Mouse (Mus musculus) olfactory bulb, adult 2 months (tissue): ENCODE measurements around the gene Ptprb. TPM values are rescaled to one million over a fixed set of nuclear protein-coding genes. Genes with fewer than 3 reads are reported as not detected.

Experiments used
- H3K27ac ChIP-seq: fragments of 200-500 bp; 2 replicates; pipeline ENCODE4 v1.5.1; 2012; ENCODE audit warnings: low read depth, low read length; ENCODE audit not compliant: insufficient read depth
- H3K4me1 ChIP-seq: fragments of 200-500 bp; 2 replicates; pipeline ENCODE4 v1.6.1; 2012; ENCODE audit warnings: low read length; ENCODE audit not compliant: control insufficient read depth, insufficient read depth
- H3K4me3 ChIP-seq: fragments of 200-500 bp; 2 replicates; pipeline ENCODE4 v1.5.1; 2012; ENCODE audit warnings: mild to moderate bottlenecking, low read depth, low read length, moderate library complexity; ENCODE audit not compliant: insufficient read depth
- CTCF ChIP-seq: fragments of 200-500 bp; IDR thresholded peaks from 2 replicates; pipeline ENCODE4 v1.5.1; 2012; ENCODE audit warnings: low read depth, mild to moderate bottlenecking, low read length, moderate library complexity; ENCODE audit not compliant: insufficient read depth
- POLR2A ChIP-seq: fragments of 200-500 bp; IDR thresholded peaks from 2 replicates; pipeline ENCODE4 v1.6.1; 2012; ENCODE audit warnings: mild to moderate bottlenecking, low read depth, low read length, moderate library complexity; ENCODE audit not compliant: insufficient read depth
- WGBS: fragments of 180-500 bp; shearing (Covaris S2); methylation state at CpG from one replicate; pipeline ENCODE4 v1.1.7; 2018; 5-methylcytosine and 5-hydroxymethylcytosine counted together
- polyA plus RNA-seq: library from polyadenylated mRNA; stranded (reverse); fragments of >200 nt; gene quantifications from 2 replicates; pipeline ENCODE4 v1.2.4, GENCODE M21; 2012; ENCODE audit warnings: low replicate concordance; ENCODE audit not compliant: missing spikeins, insufficient read depth, insufficient read length

Gene Ptprb
- polyA plus RNA-seq, 1 experiment = not detected

- Histone ChIP-seq H3K27ac (no peak overlapping the region), H3K4me1 (peaks cover 28% of the 10 kb centered on the region), H3K4me3 (no peak overlapping the region)
- WGBS = 87% methylated on average over 11 of the region's 11 CpGs
- TF ChIP-seq CTCF (no peak), POLR2A (no peak)
These were observed 10.8 kb upstream of the Ptprb start for GRCm38 (mm10) chr10:116264521-116264920.

DNA sequence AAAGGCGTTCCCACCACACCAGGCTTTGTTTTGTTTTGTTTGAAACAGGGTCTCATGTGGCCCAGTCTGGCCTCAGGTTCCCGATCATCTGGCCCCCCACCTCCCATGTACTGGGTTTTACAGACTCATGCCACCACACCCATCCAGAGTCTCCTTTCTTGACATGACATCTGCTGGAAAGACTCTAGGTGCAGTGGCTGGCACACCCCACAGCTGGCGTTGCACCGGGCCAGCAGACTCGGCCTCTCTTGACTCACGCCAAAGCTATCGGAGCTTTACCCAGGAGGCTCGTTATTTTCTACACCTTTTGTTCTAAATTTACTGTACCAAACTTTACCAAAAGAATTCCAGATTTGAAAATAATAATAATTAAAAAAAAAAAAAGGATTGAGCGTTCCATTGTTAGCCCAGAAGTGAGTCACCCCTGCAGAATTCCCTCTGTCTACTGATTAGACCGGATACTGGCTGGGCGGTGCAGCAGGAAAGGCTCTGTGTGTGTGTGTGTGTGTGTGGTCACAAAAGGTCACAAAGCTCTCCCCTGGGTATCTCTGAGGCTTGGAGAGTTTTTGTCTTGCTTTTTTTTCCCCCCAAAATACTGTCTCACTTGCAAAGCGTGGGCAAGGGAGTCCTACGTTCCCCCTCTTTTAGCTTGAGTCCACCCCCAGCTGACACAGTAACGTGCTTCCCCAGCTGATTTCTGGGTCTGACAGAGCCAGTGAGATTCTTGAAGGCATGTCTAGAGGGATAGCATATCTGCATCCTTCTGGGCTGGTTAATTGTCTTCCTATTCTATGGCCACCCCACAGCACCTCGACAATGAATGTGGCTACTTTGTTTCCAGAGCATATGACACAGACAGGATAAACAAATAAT is 8.5 kb upstream of the Ptprb start:
- WGBS = 45% methylated on average over 15 of the region's 15 CpGs
- no peak overlapping the region for H3K4me3 ChIP-seq
- H3K4me1 ChIP-seq = peaks cover 15% of the 10 kb centered on the region
- H3K27ac ChIP-seq = peak overlapping the region; percentile 46
- TF ChIP-seq POLR2A = no peak
- no peak for TF ChIP-seq CTCF

GRCm38 (mm10) chr10:116267434-116267822 is 7.9 kb upstream of the Ptprb start:
- 62% methylated on average over 4 of the region's 4 CpGs for WGBS

GRCm38 (mm10) chr10:116268343-116268742 is 7.0 kb upstream of the Ptprb start:
- Histone ChIP-seq H3K27ac (no peak overlapping the region), H3K4me3 (no peak overlapping the region), H3K4me1 (peaks cover 12% of the 10 kb centered on the region)
- WGBS = 77% methylated on average over 4 of the region's 4 CpGs
- no peak for TF ChIP-seq POLR2A
- no peak for TF ChIP-seq CTCF

More at GRCm38 (mm10) chr10:116267434-116267822, 7.9 kb upstream of the Ptprb start:
- Histone ChIP-seq H3K4me1 (peaks cover 14% of the 10 kb centered on the region), H3K4me3 (no peak overlapping the region), H3K27ac (peak overlapping the region; percentile 46; the same call in 1 of the 2 replicates)
- TF ChIP-seq POLR2A (no peak), CTCF (no peak)

DNA sequence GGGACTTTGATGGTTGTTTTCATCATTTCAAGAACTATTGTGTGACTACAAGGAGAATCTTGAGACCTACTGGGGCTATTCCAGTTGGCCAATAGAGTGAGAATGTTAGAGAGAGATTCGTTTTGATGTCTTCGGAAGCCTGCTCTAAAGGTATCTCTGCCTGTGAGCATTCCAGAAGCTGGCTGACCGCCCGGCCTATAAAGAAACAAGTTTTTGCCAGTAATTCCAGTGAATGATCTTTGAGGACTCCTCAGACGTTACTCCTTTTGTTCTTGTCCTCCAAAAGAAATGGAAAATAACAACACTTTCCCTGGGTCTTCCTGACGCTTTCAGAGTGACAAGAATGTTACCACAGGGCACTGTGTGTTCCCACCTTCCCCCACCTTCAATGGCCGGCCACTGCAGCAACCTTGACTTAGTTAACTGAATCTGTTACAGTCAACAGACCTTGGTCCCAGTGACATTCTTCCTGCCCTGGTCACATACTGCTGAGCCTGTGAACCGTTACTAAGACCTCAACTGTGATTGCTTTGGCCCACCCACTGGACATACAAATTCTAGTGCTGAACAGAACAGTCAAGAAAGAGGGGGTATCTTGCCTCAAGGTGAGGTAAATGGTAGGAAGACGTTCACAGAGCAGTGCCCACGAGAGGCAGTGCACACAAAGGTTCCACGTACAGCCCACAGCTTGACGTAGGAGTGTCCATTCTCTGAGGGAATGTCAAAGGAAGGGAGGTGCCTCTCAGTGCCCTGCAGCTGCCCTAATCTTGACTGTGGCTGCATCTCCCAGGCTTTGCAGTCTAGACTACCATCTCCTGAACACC is 4.5 kb upstream of the Ptprb start:
- TF ChIP-seq POLR2A (no peak), CTCF (no peak)
- no peak overlapping the region for H3K4me3 ChIP-seq
- WGBS = 84% methylated on average over 12 of the region's 12 CpGs
- peaks cover 8% of the 10 kb centered on the region for H3K4me1 ChIP-seq
- H3K27ac ChIP-seq = no peak overlapping the region

- H3K4me1 ChIP-seq = peaks cover 5% of the 10 kb centered on the region
- WGBS = 91% methylated on average over 10 of the region's 10 CpGs
- H3K27ac ChIP-seq = no peak overlapping the region
- TF ChIP-seq CTCF (no peak), POLR2A (no peak)
- H3K4me3 ChIP-seq = no peak overlapping the region
These were observed 3.8 kb upstream of the Ptprb start for GRCm38 (mm10) chr10:116271470-116271915.

DNA sequence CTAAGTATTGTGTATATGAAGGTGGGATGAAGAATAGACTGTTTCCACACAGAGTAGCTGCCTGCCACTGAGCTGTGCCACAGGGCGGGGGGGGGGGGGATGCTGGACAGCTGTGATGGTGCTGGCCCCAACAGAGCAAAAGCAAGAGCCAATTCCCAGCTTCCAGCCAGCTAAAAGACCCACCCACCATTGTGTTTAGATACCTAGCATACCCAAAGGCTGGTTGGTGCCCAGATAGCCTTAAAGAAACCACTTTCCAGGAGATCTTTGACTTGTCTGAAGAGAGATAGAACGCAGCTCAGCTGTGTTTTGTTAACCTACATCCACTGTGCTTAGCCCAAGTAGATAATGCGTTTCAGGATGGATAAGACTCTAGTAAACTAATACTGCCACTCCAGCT is 3.2 kb upstream of the Ptprb start:
- WGBS = 85% methylated on average over 3 of the region's 3 CpGs
- Histone ChIP-seq H3K4me3 (no peak overlapping the region), H3K27ac (no peak overlapping the region), H3K4me1 (no peaks in the 10 kb centered on the region)
- TF ChIP-seq POLR2A (no peak), CTCF (no peak)

DNA sequence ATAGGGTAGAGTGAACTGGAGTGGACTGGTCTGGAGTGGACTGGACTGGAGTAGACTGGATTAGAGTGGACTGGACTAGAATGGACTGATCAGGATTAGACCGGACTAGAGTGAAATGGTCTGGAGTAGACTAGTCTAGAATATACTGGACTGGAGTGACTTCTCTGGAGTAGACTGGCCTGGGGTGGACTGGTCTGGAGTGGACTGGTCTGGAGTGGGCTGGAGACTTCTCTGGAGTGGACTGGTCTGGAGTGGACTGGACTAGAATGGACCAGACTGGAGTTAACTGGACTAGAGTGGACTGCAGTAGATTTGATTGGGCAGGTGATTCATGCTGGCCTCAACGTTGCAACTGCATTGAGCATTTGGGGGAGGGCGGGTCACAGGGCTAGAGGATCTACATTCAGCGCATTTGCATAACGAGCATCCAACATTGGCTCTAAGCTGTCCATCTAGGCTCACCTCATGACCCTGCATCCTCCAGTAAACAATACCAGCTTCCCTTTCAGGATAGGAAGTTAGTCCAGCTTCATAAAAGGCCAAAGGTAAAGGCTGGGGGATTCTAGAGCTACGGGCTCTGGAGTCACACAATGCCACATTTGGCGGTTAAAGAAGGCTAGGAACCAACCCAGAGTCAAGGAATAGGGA is 11.5 kb downstream of the Ptprb start:
- WGBS = 85% methylated on average over 7 of the region's 7 CpGs

GRCm38 (mm10) chr10:116288130-116288529 is 12.8 kb downstream of the Ptprb start:
- Histone ChIP-seq H3K4me3 (no peak overlapping the region), H3K27ac (no peak overlapping the region), H3K4me1 (peaks cover 4% of the 10 kb centered on the region; the same call in 1 of the 2 replicates)
- TF ChIP-seq CTCF (no peak), POLR2A (no peak)
- WGBS = 85% methylated on average over 9 of the region's 9 CpGs

More for the DNA sequence above, 11.5 kb downstream of the Ptprb start:
- peaks cover 4% of the 10 kb centered on the region; the same call in 1 of the 2 replicates for H3K4me1 ChIP-seq
- no peak overlapping the region for H3K27ac ChIP-seq
- H3K4me3 ChIP-seq = no peak overlapping the region
- no peak for TF ChIP-seq CTCF
- no peak for TF ChIP-seq POLR2A
